In genomic region chr7:80201888-80202540, GRCm38 (mm10) we compare ENCODE assay signal across 13 mouse cellular contexts. TPM values are rescaled to one million over a fixed set of nuclear protein-coding genes. Genes with fewer than 3 reads are reported as not detected.
DNase-seq lines count a peak whose midpoint lies in the region; ATAC-seq and TF ChIP-seq lines count a peak whose summit lies in the region.
"Had no signal": no experiment of that assay in that cellular context is flagged by ENCODE, and none has a peak within 500 bp of the region (broad histone marks: within the 10 kb centered on the region; RNA-seq: fewer than 3 reads in every experiment).

No protein-coding gene starts in this region.

- 58% methylated on average over 15 of the region's 15 CpGs for WGBS in midbrain, embryonic 13.5 days

- DNase-seq in adrenal gland, adult 8-10 months, result peak; percentile 72
- no peak for DNase-seq in adrenal gland, postnatal 4 days (ENCODE audit: low spot score in 2 of 2)
- no peak for DNase-seq in layer of hippocampus, adult 2 months (ENCODE audit: low spot score in 2 of 2)
- no peak for DNase-seq in layer of hippocampus, postnatal 36 days
- peak; percentile 78 for DNase-seq in brain, embryonic 14.5 days (ENCODE audit: low read depth)
- no peak for DNase-seq in testis, postnatal 10 days (ENCODE audit: low spot score)
- no peak for DNase-seq in layer of hippocampus, adult 8-10 months (ENCODE audit: low spot score in 2 of 2)
- DNase-seq: cerebellum, adult 18-20 months; heart, adult 2 months; kidney, adult 9 months; lung, embryonic 14.5 days had no signal

- H3K36me3 ChIP-seq in midbrain, embryonic 13.5 days, result no peaks in the 10 kb centered on the region

- H3K9me3 ChIP-seq in midbrain, embryonic 13.5 days, result no peaks in the 10 kb centered on the region
- H3K9me3 ChIP-seq: embryonic facial prominence, embryonic 15.5 days had no signal

- TF ChIP-seq CTCF in layer of hippocampus, adult 2 months (conservative IDR thresholded peaks at IDR 0.05), result no peak
- TF ChIP-seq CTCF in brain, embryonic 14.5 days (IDR thresholded peaks at IDR 0.05; ENCODE audit: borderline replicate concordance, extremely low read depth, insufficient read depth, insufficient read length), result no peak

- H3K4me1 ChIP-seq in midbrain, embryonic 13.5 days (replicated peaks), result peaks cover 80% of the 10 kb centered on the region

- H3K9ac ChIP-seq in midbrain, embryonic 13.5 days (replicated peaks), result peak overlapping the region; percentile 42; the same call in 1 of the 2 replicates
- H3K9ac ChIP-seq: embryonic facial prominence, embryonic 15.5 days; lung, embryonic 14.5 days had no signal

- no peak for TF ChIP-seq POLR2A in brain, embryonic 14.5 days (IDR thresholded peaks at IDR 0.05; ENCODE audit: borderline replicate concordance, extremely low read depth, insufficient read depth, insufficient read length, poor library complexity, severe bottlenecking)

- H3K4me3 ChIP-seq in layer of hippocampus, adult 2 months, result peak overlapping the region; percentile 9; the same call in 1 of the 2 replicates
- no peak overlapping the region for H3K4me3 ChIP-seq in midbrain, embryonic 13.5 days (replicated peaks)
- H3K4me3 ChIP-seq: embryonic facial prominence, embryonic 15.5 days; heart, adult 2 months had no signal

- H3K27me3 ChIP-seq in midbrain, embryonic 13.5 days, result no peaks in the 10 kb centered on the region
- H3K27me3 ChIP-seq: embryonic facial prominence, embryonic 15.5 days had no signal

- H3K27ac ChIP-seq in layer of hippocampus, adult 2 months, result peak overlapping the region; percentile 76
- H3K27ac ChIP-seq in midbrain, embryonic 13.5 days, result peak overlapping the region; percentile 58
- H3K27ac ChIP-seq: embryonic facial prominence, embryonic 15.5 days; heart, adult 2 months had no signal

- no peak overlapping the region; the same call in 1 of the 2 replicates for H3K4me2 ChIP-seq in midbrain, embryonic 13.5 days (replicated peaks)
- H3K4me2 ChIP-seq: embryonic facial prominence, embryonic 15.5 days; lung, embryonic 14.5 days had no signal

- no peak for ATAC-seq in midbrain, embryonic 13.5 days

RNA-seq across cellular contexts. Expression of gene Sema4b, which starts 15.4 kb away (rescaled TPM):
- 10 to 100 TPM; 58.6 to 86.9 (median 67.8) TPM for total RNA-seq in adrenal gland, adult 8-10 months (2022)
- 10 to 100 TPM; 62.1 to 66.9 TPM for total RNA-seq in adrenal gland, postnatal 4 days (2021)
- 10 to 100 TPM; 25.7 to 27.5 TPM for total RNA-seq in layer of hippocampus, adult 2 months (2021)
- 10 to 100 TPM; 21.6 to 24.1 TPM for total RNA-seq in layer of hippocampus, postnatal 36 days (2021)
- 14.7 and 23.6 TPM in 2 replicates for polyA plus RNA-seq in brain, embryonic 14.5 days (2012; rRNA removed)
- 22.8 and 24.0 TPM in 2 replicates for polyA plus RNA-seq in midbrain, embryonic 13.5 days (2015; fragmentation: Nextera tagmentation; extraction: Ambion mirVana)
- total RNA-seq in layer of hippocampus, adult 8-10 months (2022), result 10 to 100 TPM; 22.0 to 27.7 (median 25.9) TPM

RNA-seq across cellular contexts. Expression of gene Cib1, which starts 30.6 kb away (rescaled TPM):
- 100 to 1,000 TPM in 1 of 4 experiments, 10 to 100 TPM in 3; 64.7 to 105 (median 85.9) TPM for total RNA-seq in adrenal gland, adult 8-10 months (2022)
- total RNA-seq in adrenal gland, postnatal 4 days (2021), result 10 to 100 TPM; 50.5 to 52.1 TPM
- 10 to 100 TPM; 23.6 to 25.0 TPM for total RNA-seq in layer of hippocampus, adult 2 months (2021)
- 10 to 100 TPM; 21.0 to 25.4 TPM for total RNA-seq in layer of hippocampus, postnatal 36 days (2021)
- 25.7 and 31.1 TPM in 2 replicates for polyA plus RNA-seq in brain, embryonic 14.5 days (2012; rRNA removed)
- 30.1 and 38.1 TPM in 2 replicates for polyA plus RNA-seq in midbrain, embryonic 13.5 days (2015; fragmentation: Nextera tagmentation; extraction: Ambion mirVana)
- total RNA-seq in layer of hippocampus, adult 8-10 months (2022), result 10 to 100 TPM; 20.3 to 31.5 (median 25.9) TPM

RNA-seq across cellular contexts. Expression of gene Gdpgp1, which starts 30.7 kb away (rescaled TPM):
- total RNA-seq in adrenal gland, adult 8-10 months (2022), result 1 to 10 TPM; 4.2 to 6.1 (median 5.3) TPM
- total RNA-seq in adrenal gland, postnatal 4 days (2021), result 1 to 10 TPM; 5.0 to 5.1 TPM
- total RNA-seq in layer of hippocampus, adult 2 months (2021), result 1 to 10 TPM; 6.1 to 6.8 TPM
- total RNA-seq in layer of hippocampus, postnatal 36 days (2021), result 1 to 10 TPM; 6.9 to 7.3 TPM
- polyA plus RNA-seq in brain, embryonic 14.5 days (2012; rRNA removed), result 2.3 and 3.4 TPM in 2 replicates
- 4.2 and 4.3 TPM in 2 replicates for polyA plus RNA-seq in midbrain, embryonic 13.5 days (2015; fragmentation: Nextera tagmentation; extraction: Ambion mirVana)
- total RNA-seq in layer of hippocampus, adult 8-10 months (2022), result 1 to 10 TPM; 6.2 to 7.5 (median 7.0) TPM

RNA-seq across cellular contexts. Expression of gene Ttll13, which starts 44.2 kb away (rescaled TPM):
- 1 to 10 TPM; 1.7 to 2.2 (median 1.9) TPM for total RNA-seq in adrenal gland, adult 8-10 months (2022)
- 1 to 10 TPM; 3.2 to 4.5 TPM for total RNA-seq in adrenal gland, postnatal 4 days (2021)
- total RNA-seq in layer of hippocampus, adult 2 months (2021), result 1 to 10 TPM; 1.4 to 3.3 TPM
- 1 to 10 TPM; 1.7 to 2.9 TPM for total RNA-seq in layer of hippocampus, postnatal 36 days (2021)
- polyA plus RNA-seq in brain, embryonic 14.5 days (2012; rRNA removed), result 0.79 and 1.2 TPM in 2 replicates
- polyA plus RNA-seq in midbrain, embryonic 13.5 days (2015; fragmentation: Nextera tagmentation; extraction: Ambion mirVana), result 1.9 and 2.0 TPM in 2 replicates
- total RNA-seq in layer of hippocampus, adult 8-10 months (2022), result 1 to 10 TPM; 1.3 to 2.1 (median 1.8) TPM

RNA-seq across cellular contexts. Expression of gene Ngrn, which starts 59.0 kb away (rescaled TPM):
- 10 to 100 TPM; 54.9 to 59.1 (median 57.7) TPM for total RNA-seq in adrenal gland, adult 8-10 months (2022)
- 10 to 100 TPM; 52.0 to 58.2 TPM for total RNA-seq in adrenal gland, postnatal 4 days (2021)
- total RNA-seq in layer of hippocampus, adult 2 months (2021), result 10 to 100 TPM; 38.5 to 42.2 TPM
- 10 to 100 TPM; 41.4 to 44.5 TPM for total RNA-seq in layer of hippocampus, postnatal 36 days (2021)
- 50.9 and 65.2 TPM in 2 replicates for polyA plus RNA-seq in brain, embryonic 14.5 days (2012; rRNA removed)
- 63.8 and 64.3 TPM in 2 replicates for polyA plus RNA-seq in midbrain, embryonic 13.5 days (2015; fragmentation: Nextera tagmentation; extraction: Ambion mirVana)
- 10 to 100 TPM; 37.2 to 43.3 (median 38.6) TPM for total RNA-seq in layer of hippocampus, adult 8-10 months (2022)

Comparison
In these comparisons a context has a peak if more than half of its experiments do, and no peak if none do; other contexts are left out.
1. DNase-seq: peak in adrenal gland, adult 8-10 months (single experiment) and brain, embryonic 14.5 days (single experiment); none in adrenal gland, postnatal 4 days (0 of 2), layer of hippocampus, adult 2 months (0 of 2), layer of hippocampus, postnatal 36 days (0 of 2), testis, postnatal 10 days (single experiment) and layer of hippocampus, adult 8-10 months (0 of 2).